Mouse (Mus musculus): Measurements from ENCODE around the gene Samd4.
A peak's percentile ranks its signal among the peaks of the same experiment; 100 is the strongest.

Samd4 gene

DNA sequence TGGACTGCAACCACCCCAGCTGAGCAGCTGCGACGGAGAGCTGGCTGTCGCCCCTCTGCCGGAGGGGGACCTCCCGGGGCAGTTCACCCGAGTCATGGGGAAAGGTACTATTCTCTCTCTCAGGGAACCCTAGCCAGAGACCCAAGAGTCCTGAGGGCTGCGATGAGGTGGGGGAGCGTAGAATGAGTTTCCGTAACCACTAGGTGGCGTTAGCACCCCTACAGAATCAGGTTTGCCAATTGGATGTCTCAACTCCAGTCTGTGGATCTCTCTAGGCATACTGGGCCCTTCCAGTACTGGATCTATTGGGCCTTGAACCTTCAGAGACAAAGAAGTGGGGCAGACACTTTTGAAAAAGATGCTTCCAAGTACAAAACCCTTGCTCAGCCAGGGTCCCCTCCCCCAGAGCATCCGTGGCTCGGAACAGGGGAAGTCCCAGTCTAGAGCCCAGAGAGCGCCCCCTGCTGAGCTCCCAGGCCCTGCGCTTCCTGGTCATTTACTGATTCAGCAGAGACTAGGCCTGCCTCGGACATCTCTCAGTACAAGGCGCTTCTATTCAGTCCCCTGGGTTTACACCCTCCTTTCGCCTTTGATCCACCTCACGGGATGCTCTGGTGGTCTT, 191.5 kb downstream of the Samd4 start:
- no peak for DNase-seq (ENCODE audit: low spot score)

DNA sequence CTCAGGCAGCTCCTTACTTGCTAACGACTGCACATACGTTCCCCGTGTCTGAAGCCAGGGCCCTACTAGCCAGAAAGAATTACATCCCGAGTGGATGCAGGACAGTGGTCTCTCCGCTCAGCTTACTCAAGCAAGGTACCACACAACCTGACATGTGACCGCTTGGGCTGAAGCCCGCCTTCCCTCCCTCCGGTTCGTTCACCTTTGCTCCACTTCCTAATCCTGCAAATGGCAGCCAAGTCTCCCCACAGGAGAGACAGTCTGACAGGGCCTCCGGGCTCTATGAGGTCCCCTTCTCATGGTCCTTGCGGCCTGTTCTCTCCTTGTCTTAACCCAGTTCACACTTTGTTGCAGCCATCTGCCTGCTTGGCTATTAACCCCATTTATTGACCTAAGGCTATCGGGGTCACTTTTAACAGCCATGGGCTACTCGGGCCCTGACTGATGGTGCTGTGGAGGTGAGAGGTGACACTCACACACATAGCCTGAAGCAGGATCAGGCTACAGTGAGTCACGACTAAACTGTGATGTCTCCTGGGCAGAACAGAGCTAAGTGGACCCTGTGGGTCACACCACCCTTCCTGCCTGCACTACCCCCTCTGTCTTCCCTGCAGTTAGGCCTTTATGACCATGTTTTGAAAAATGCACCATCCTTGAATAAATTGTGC, 192.5 kb downstream of the Samd4 start:
- DNase-seq (ENCODE audit: low spot score), result no peak

DNA sequence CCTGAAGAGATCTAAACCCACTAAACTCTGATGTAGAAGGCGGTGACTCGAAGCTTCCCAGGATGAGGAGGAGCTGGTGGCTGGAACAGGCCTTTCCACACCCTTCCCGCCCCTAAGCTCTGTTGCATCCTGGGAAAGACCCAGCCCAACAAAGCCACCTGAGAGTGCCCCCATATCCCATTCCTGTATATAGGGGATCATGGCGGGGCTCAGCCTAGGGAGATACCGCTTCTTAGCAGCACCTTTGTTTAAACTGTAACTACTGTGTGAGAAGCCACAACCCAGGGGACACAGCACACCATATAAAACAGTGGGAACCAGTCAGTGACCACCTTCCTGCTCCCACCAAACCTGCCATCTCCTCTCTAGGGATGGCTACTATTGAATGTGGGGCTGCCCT, 193.2 kb downstream of the Samd4 start:
- no peak for DNase-seq (ENCODE audit: low spot score)

DNA sequence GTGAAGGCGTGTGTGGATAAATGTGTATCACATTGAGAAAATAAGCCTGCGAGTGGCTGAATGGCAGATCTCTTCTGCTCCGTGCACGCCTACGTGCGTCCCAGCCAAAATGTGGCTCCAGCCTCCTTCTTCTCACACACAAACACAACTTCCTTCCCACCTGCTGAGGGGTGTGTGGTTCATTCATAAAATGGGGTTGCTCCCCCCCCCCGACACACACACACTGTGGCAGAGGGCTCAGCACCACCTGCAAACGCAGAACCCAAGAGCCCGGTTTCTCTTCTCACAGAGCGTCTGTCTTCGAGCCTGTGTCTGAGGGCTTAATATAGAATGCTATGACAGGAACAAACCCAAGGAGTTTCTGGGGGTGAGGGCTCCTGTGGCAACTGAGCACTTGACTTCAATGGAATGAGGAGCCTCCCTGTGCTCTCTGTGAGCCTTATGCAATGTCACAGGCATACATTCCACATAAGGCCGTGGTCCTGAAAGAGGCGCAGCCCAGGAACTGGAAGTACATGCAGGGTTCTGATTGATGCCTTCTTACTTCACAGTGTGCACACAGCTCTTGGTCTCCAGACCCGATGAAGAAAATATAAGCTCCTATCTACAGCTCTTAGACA, 194.4 kb downstream of the Samd4 start:
- DNase-seq (ENCODE audit: low spot score), result peak; percentile 21

DNA sequence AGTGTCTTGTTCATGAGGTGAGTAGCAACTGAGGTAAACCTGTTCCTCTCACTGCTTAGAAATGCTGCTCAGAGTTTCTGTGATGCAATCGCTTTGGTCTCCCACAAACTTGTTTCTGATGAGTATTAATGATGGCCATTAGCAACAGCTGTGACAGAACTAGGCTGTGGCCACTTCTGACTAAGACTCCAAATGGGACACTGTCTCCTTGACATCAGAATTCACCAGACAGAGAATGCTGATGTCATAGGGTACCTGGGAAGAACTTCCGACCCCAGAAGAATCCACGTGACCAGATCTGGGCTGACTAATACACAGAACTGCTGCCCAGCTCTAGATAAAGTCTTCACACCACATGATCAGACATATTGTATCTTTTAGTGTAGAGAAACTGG, 194.9 kb downstream of the Samd4 start:
- no peak for DNase-seq (ENCODE audit: low spot score)

DNA sequence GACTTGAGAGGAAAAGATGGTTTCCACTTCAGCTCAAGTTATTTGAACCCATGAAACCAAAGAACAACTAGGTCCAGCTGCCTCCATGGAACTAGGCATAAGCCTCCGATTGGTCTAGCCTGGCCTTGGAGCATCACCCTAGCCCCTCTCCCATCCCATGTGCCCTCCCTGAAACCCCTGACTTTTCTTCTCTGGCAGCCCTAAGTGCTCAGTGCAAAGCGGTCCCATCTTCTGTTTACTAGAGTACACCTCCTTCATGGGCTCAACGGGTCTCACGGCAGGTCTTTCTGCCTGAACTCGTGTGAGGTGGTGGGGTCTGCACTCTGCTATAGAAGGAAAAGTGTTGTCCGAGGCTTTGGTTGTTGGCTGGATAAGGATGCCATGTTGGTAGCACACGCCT, 197.3 kb downstream of the Samd4 start:
- no peak for DNase-seq (ENCODE audit: low spot score)

DNA sequence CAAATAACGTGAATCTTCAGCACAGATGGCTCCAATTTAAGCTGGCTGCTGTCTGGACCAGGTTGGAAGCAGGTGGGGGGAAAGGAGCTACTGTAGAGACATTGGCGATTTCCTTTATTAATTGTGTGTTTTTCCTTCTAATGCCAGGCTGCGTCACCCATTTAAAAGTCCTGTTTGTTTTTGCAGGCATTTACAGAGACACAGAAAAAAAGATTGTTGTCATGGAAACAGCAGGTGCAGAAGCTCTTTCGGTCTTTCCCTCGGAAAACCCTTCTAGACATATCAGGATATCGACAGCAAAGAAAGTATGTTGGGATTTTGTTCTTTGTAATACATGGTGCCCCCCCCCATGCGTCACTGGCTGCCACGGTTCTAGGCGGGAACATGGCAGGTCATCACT, 200.7 kb downstream of the Samd4 start:
- no peak for DNase-seq (ENCODE audit: low spot score)

DNA sequence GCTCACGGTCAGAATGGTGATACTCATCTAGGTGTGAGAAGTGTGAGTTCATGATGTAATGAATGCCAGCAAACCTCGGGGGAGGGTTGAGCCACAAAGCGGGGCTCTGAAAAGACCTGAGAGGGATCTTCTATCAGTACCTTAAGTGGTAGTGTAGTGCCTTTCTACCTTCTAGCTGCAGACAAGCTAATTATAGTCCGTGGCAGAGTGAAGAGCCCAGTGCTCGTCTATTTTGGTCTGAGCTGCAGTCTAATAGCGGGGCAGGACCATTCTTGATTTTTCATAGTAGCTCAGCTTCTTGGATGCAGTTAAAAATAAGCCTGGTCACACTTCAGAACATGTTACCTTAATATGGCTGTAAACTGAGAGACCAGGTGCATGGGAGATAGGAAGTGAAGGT, 201.2 kb downstream of the Samd4 start:
- DNase-seq (ENCODE audit: low spot score), result no peak

DNA sequence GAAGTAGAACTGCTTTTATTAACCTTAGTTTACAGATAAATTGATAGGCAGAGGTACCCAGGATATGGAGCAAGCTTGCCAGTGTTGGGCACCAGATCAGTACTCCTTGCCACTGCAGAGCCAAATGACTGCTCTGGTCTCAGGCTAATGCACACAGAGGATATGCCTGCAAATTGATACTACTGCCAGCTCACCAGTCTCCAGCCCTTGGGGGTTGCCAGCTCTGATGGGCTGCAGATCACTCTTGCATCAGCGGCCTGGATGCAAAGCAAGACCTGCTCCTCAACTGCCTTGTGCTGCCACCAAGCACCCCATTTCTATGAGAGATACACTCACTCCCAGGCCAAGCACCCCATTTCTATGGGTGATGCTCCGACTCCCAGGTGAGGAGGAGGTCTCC, 202.0 kb downstream of the Samd4 start:
- DNase-seq (ENCODE audit: low spot score), result no peak

DNA sequence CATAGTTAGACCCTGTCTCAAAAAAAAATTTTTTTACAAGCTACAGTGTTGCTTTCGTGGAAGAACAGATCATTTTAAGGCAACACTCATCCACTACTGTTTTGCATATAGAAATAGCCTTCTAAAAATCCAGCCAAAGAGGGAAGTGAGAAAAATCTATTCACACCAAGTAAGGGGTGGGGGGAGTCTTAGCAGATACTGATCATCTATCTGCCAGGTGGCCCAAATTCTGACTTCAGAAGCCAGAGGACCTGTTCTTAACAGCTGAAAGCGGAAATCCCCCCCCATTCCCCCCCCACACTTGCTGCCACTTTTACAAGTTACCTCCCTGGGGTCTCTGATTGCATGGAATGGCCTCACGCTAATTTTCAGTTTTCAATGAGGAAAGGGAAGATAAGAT, 203.5 kb downstream of the Samd4 start:
- no peak for DNase-seq (ENCODE audit: low spot score)

DNA sequence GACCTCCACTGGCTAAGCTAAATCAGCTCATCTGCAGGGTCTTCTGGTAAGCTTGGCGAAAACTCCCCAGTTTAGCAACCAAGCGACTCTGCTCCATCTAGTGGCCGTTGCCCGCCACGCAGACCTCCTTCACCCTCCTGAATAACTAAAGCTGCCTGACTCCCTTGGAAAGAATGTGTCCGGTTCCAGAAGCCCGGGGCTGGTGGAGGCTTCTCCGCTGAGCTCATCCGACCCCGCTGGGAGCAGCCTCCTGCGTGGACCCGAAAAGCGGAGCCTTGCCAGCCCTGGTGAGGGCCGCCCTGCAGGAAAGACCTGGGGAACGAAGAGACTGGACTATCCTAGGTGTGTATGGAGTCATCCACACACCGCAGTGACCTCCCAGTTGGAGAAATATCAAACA, 204.1 kb downstream of the Samd4 start:
- peak; percentile 62 for DNase-seq (ENCODE audit: low spot score)

DNA sequence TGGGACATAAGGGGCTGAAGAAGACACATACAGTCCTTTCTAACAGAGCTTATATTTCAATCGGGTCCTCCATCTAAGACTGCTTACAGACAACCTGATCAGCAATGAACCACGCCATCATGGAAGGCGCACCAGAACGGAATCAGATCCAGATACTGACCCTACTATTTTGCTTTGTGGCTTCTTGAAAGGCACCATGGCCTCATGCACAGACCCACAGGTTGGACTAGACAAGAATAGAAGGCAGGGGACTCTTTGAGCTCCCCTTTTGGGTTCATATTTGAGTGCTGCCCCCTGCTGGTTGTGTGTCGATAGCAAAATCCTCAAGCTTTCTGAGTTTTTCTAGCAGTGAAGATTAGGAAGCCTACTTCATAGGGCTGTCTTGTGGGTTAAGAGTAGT, 204.5 kb downstream of the Samd4 start:
- DNase-seq (ENCODE audit: low spot score), result peak; percentile 73

DNA sequence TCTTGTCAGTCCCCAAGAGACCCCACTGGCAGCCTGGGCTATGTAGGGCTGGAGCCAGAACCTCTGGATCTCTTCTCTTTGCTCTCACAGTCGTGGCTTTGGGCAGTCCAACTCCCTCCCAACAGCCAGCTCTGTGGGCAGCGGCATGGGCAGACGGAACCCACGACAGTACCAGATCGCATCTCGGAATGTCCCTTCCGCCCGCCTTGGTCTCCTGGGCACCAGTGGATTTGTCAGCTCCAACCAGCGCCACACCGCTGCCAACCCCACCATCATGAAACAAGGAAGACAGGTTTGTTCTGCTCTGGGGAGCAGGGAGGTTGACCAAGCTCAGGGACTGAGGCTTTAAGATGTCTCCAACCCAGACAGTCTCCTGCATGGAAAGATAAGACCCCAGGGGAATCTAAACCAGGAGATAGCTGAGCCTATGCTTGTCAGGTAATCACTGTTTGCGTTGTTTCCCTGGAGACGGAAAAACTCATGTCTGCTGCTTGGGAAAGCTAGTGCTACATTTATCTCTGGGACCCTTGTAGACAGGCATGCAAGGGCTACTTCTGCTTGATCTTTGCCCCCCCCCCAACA, 205.1 kb downstream of the Samd4 start:
- no peak for DNase-seq (ENCODE audit: low spot score)

DNA sequence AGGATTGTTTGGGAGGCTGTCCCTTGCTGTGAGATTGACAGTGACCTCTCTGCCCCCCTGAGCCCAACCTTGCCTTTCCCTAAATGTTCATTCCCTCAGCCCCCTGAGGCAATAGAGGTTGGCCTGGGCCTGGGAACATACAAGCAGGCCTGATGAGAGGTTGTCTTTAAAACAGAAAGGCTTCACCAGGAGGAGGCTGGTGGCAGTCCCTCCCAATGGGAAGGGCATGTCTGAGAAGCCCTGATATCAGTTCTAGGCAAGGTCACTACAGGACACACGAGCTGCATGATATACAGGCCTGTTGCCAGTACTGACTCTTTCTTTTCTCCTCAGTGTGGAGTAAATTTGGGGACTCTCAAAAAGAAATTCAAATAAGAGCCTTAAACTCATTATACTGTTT, 205.7 kb downstream of the Samd4 start:
- DNase-seq (ENCODE audit: low spot score), result no peak

DNA sequence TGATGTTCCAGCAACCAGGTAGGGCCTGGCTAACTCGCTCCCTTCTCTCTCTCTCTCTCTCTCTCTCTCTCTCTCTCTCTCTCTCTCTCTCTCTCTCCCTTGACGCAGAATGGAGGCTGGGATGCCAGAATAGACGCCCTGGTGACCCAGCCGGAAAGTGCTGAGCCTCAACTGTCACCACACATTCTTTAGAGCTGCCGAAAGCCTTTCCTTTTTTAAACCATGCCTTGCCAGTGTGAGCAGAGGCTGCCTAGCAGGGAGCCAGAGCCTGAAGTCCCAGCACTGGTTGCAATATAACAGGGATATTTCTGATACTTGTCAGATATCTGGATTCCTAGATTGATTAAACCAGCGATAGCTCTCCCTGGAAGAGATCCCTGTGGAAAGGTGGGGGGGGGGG, 206.5 kb downstream of the Samd4 start:
- no peak for DNase-seq (ENCODE audit: low spot score)

DNA sequence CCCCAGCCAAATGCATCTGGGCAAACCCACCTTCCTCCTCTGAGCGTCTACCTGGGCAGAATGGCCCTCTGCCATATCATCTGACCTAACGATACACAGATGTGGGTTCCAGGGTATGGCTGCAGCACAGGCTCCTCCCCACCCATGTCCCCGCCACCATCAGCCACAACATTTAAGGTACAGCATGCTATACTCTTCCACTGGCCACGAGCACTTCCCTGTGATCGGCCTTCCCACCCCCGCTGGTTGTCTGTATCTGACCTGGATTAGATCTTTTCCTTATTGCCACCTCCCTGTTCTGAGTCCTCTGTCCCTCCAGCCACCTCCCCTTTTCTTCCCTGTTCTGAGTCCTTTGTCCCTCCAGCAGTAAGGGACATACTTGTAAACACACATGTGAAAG, 209.3 kb downstream of the Samd4 start:
- no peak for DNase-seq (ENCODE audit: low spot score)

DNA sequence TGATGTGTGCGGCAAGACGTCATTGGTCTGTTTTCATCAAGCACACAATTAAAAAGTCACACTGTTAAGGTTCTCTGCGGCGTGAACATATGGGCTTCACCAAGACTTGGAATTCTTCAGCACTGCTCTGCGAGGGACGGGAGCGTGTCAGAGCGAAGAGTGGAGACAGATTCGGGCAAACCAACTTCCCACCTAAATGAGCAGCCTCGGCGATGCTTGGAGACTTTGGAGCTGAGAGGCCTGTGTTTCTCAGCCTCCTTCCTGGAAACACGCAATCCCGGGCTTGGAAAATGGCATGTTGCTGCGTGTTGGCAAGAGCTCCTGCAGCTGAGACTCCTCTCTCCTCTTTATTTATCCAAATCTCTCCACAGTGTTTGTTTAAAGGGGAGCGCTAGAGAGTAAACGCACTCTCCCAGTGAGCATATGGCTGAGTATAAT, 210.7 kb downstream of the Samd4 start:
- peak; percentile 19 for DNase-seq (ENCODE audit: low spot score)

DNA sequence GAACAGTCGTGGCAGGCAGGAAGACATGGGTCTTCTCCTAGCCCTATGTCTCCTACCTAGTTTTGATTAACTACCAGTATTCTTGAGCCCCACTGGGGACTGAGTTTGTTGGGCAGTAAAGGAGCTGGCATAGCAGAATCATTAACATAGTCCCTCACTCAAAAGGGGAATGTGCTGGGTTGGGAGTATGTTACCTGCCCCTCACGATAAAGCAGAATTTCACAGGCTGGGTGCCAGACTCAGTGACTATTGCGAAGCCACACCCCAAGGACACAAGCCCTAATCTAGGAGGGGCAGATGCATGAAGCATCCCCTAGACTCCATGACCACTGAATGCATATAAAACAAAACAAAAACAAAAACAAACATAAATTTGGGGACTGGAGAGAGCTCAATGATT, 212.4 kb downstream of the Samd4 start:
- no peak for DNase-seq (ENCODE audit: low spot score)

DNA sequence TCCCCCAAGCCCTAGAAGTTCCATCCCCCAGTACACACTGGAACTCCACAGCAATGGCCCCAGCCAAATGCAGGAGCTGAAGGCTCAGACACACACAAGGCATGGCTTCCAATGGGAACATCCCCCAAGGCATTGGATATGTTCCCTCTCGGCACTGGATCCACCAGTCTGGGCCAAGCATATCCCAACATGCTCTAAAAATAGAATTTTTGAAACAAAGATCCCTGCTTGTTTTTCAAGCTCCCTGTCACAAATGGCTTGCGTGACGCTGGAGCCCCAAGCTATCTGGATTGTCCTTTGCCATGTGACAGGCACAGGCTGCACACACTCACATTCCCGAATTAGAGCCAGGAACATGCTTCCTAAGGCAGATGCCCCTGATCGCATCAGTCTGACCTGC, 213.7 kb downstream of the Samd4 start:
- DNase-seq (ENCODE audit: low spot score), result no peak

DNA sequence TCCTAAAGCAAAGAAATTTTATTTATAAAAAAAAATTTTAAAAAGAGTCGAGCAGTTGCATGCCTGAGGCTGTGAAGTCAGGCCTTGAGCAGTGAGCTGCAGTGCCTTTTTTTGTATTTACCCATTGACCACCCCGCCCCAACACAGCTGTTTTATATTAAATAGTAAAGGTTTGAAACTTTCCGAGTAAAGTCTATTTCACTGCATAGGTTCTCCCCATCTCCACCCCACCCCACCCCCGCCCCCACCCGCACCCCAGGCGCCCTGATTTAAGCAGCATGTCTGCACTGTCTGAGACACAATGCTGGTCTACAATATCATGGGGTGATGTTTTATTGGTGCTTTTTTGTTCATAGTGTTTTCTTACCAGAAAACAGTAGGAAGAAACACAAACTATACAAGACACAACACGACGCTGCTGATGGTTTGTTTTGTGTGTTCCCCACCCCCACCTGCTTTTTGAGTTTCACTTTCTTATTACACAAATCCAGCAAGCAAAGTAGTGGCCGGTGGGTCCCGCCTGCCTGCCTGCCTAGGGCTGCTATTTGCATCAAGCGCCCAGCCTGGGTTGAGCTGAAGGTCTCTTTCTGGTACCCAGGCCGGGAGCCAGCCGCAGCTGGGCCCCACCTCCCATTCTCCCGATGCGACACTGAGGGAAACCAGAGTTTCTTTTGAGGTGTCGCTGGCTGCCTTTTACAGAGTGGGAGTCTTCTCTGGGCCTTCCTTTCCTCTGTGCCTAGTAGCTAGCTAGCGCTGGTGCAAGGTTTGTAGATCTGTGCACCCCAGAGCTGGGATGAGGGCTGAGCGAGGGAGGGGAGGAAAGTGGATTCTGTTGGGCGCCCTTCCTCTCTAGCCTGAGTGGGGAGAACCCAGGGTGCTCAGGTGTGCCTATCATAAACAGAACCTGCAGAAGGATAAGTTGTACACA, 221.9 kb downstream of the Samd4 start:
- no peak for DNase-seq (ENCODE audit: low spot score)

DNA sequence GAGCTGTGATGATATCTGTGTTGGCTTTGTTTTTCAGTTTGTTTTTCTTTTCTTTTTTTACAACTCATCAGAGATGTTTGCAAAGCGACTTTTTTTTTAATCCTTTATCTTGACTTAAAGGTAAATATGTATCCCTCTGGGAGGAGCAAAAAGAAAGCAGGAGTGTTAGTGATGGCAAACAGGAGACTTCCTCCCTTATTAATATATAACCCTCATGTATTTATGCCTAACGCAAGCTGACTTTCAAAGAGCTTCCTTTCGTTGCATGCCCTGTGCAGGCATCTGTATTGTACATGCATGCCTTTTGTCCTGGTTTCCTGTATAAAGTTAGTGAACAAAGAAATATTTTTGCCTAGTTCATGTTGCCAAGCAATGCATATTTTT, 222.5 kb downstream of the Samd4 start:
- DNase-seq (ENCODE audit: low spot score), result no peak

DNA sequence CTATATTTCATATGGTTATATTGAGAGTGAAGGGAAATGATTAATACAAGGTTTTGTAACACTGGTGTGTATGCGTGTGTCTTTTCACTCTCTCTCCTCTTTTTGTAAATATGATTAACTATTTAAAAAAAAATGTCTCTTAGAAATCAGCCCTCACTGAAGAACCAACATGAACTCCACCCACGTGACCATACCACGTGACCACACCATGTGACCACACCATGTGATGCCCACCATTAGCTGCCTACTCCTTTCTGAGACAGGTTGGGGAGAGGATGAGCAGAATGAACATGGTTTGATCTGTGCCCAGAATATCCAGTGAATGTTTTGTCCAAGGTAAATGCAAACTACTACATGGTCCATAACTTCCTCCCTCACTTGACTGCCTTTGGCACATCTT, 223.1 kb downstream of the Samd4 start:
- DNase-seq (ENCODE audit: low spot score), result no peak
